Mouse (Mus musculus) cerebellum, adult 9-11 months (tissue): ENCODE measurements around the gene Spag4.
"Not testable (repeated sequence)": the region's sequence is repeated elsewhere in the genome, so short reads cannot be mapped to it uniquely, and the experiment has no call there.

ENCODE experiments used
- DNase-seq: peaks from one replicate; pipeline ENCODE4 v3.0.0; 2022

The Spag4 gene

GRCm38 (mm10) chr2:156111358-156112079 is 46.5 kb downstream of the Spag4 start, which contains the start of the genes Cpne1 and Rbm12:
TSS of gene Cpne1 (minus strand) at chr2:156111965.
TSS of gene Rbm12 (minus strand) at chr2:156111978.
- peak; percentile 88 for DNase-seq

- DNase-seq, result not testable (repeated sequence)
These were observed 47.1 kb downstream of the Spag4 start for GRCm38 (mm10) chr2:156112080-156112423.

- no peak for DNase-seq
These were observed 54.6 kb downstream of the Spag4 start for GRCm38 (mm10) chr2:156119566-156119965.
